Comparison of ENCODE assay signal across 9 mouse cellular contexts in genomic region chr5:112254282-112254806, GRCm38 (mm10). TPM values are rescaled to one million over a fixed set of nuclear protein-coding genes. Genes with fewer than 3 reads are reported as not detected.
A peak's percentile ranks its signal among the peaks of the same experiment; 100 is the strongest.
DNase-seq lines count a peak whose midpoint lies in the region; ATAC-seq and TF ChIP-seq lines count a peak whose summit lies in the region.
"Had no signal": no experiment of that assay in that cellular context is flagged by ENCODE, and none has a peak within 500 bp of the region (broad histone marks: within the 10 kb centered on the region; RNA-seq: fewer than 3 reads in every experiment).

No protein-coding gene starts in this region.

- no peak for DNase-seq in lung, postnatal 0 days (ENCODE audit: low spot score)
- no peak for DNase-seq in lung, adult 2 months
- peak; percentile 45 to 77 for DNase-seq in adrenal gland, postnatal 4 days (ENCODE audit: low spot score in 2 of 2)
- DNase-seq in gastrocnemius, adult 8-10 months (ENCODE audit: low spot score in 2 of 2), result peak; percentile 54 to 78
- DNase-seq in kidney, postnatal 0 days (ENCODE audit: low spot score), result no peak
- DNase-seq in spleen, adult 12 weeks (ENCODE audit: low spot score), result no peak

- no peaks in the 10 kb centered on the region for H3K36me3 ChIP-seq in lung, postnatal 0 days (ENCODE audit: insufficient read depth, low read length)
- H3K36me3 ChIP-seq in kidney, postnatal 0 days (ENCODE audit: insufficient read depth, low read length), result no peaks in the 10 kb centered on the region
- no peaks in the 10 kb centered on the region for H3K36me3 ChIP-seq in neural tube, embryonic 15.5 days
- H3K36me3 ChIP-seq: limb, embryonic 12.5 days had no signal

- no peaks in the 10 kb centered on the region for H3K27me3 ChIP-seq in lung, postnatal 0 days (replicated peaks; ENCODE audit: insufficient read depth, low read length)
- H3K27me3 ChIP-seq in kidney, postnatal 0 days (ENCODE audit: insufficient read depth, low read length), result no peaks in the 10 kb centered on the region
- H3K27me3 ChIP-seq in neural tube, embryonic 15.5 days (replicated peaks), result no peaks in the 10 kb centered on the region

- 0 out of 2 replicates have a peak overlapping the region, but pooled peaks have one; percentile 14 for H3K27ac ChIP-seq in lung, postnatal 0 days (ENCODE audit: low read length)
- H3K27ac ChIP-seq in kidney, postnatal 0 days, result peak overlapping the region; percentile 25; the same call in 1 of the 2 replicates
- 0 out of 2 replicates have a peak overlapping the region, but pooled peaks have one; percentile 6 for H3K27ac ChIP-seq in neural tube, embryonic 15.5 days (replicated peaks)
- H3K27ac ChIP-seq: limb, embryonic 12.5 days had no signal

- H3K4me2 ChIP-seq in lung, postnatal 0 days (replicated peaks; ENCODE audit: low read depth, low read length), result no peak overlapping the region
- H3K4me2 ChIP-seq in kidney, postnatal 0 days (ENCODE audit: low read length), result no peak overlapping the region
- H3K4me2 ChIP-seq in neural tube, embryonic 15.5 days, result no peak overlapping the region
- H3K4me2 ChIP-seq: limb, embryonic 12.5 days had no signal

- no peak for TF ChIP-seq CTCF in lung, postnatal 0 days (IDR thresholded peaks at IDR 0.05)
- TF ChIP-seq CTCF in lung, adult 2 months (IDR thresholded peaks at IDR 0.05; ENCODE audit: insufficient read depth, low read length), result no peak
- TF ChIP-seq CTCF in kidney, postnatal 0 days (IDR thresholded peaks at IDR 0.05; ENCODE audit: low read depth), result no peak

- no peak for TF ChIP-seq EP300 in lung, postnatal 0 days (IDR thresholded peaks at IDR 0.05)

- TF ChIP-seq POLR2A in lung, adult 2 months (IDR thresholded peaks at IDR 0.05; ENCODE audit: borderline replicate concordance, extremely low read depth, low read depth, low read length), result no peak

- H3K9ac ChIP-seq in lung, postnatal 0 days (replicated peaks; ENCODE audit: low read depth), result no peak overlapping the region
- 0 out of 2 replicates have a peak overlapping the region, but pooled peaks have one; percentile 1 for H3K9ac ChIP-seq in kidney, postnatal 0 days (ENCODE audit: low read depth, low read length)
- no peak overlapping the region for H3K9ac ChIP-seq in neural tube, embryonic 15.5 days (replicated peaks)
- H3K9ac ChIP-seq: limb, embryonic 12.5 days had no signal

- 0 out of 2 replicates have a peak, but pooled peaks have one; percentile 11 for ATAC-seq in lung, postnatal 0 days
- no peak for ATAC-seq in kidney, postnatal 0 days (replicated peaks; ENCODE audit: low FRiP score, low read depth)
- ATAC-seq in neural tube, embryonic 15.5 days (ENCODE audit: low FRiP score), result no peak
- ATAC-seq in erythroid progenitor cell, adult 5-6 weeks (replicated peaks; ENCODE audit: low FRiP score, poor library complexity, severe bottlenecking), result no peak

- WGBS in lung, postnatal 0 days, result 40% methylated on average over 7 of the region's 7 CpGs
- WGBS in lung, adult 2 months, result 44% methylated on average over 7 of the region's 7 CpGs
- WGBS in kidney, postnatal 0 days, result 65% methylated on average over 7 of the region's 7 CpGs
- 48% methylated on average over 7 of the region's 7 CpGs for WGBS in neural tube, embryonic 15.5 days

- peaks cover 4% of the 10 kb centered on the region for H3K4me1 ChIP-seq in lung, postnatal 0 days (ENCODE audit: insufficient read depth, low read depth, low read length)
- peaks cover 4% of the 10 kb centered on the region for H3K4me1 ChIP-seq in lung, adult 2 months (ENCODE audit: control insufficient read depth, insufficient read depth, low read length)
- H3K4me1 ChIP-seq in kidney, postnatal 0 days (replicated peaks; ENCODE audit: insufficient read depth, low read length), result 0 out of 2 replicates have a peak, but pooled peaks cover 12% of the 10 kb centered on the region
- H3K4me1 ChIP-seq in neural tube, embryonic 15.5 days, result peaks cover 29% of the 10 kb centered on the region

- no peaks in the 10 kb centered on the region for H3K9me3 ChIP-seq in lung, postnatal 0 days (ENCODE audit: low read length)
- H3K9me3 ChIP-seq in kidney, postnatal 0 days (replicated peaks; ENCODE audit: low read length), result no peaks in the 10 kb centered on the region
- H3K9me3 ChIP-seq in neural tube, embryonic 15.5 days (replicated peaks), result no peaks in the 10 kb centered on the region
- H3K9me3 ChIP-seq: limb, embryonic 12.5 days had no signal

- no peak overlapping the region for H3K4me3 ChIP-seq in lung, postnatal 0 days (ENCODE audit: low read depth, low read length)
- H3K4me3 ChIP-seq in lung, adult 2 months (replicated peaks; ENCODE audit: extremely low read depth, low read depth, low read length), result no peak overlapping the region
- H3K4me3 ChIP-seq in kidney, postnatal 0 days (replicated peaks; ENCODE audit: low read depth, low read length), result no peak overlapping the region
- H3K4me3 ChIP-seq in neural tube, embryonic 15.5 days (replicated peaks), result no peak overlapping the region
- H3K4me3 ChIP-seq: limb, embryonic 12.5 days had no signal

RNA-seq across cellular contexts. Expression of gene Crybb1, which starts 1.3 kb away (rescaled TPM):
- polyA plus RNA-seq in lung, postnatal 0 days (2015; fragmentation: Nextera tagmentation; extraction: Ambion mirVana), result 1.4 and 1.7 TPM in 2 replicates
- 0.14 TPM in 1 of 2 replicates, not detected in the other for polyA plus RNA-seq in lung, adult 2 months (2012; rRNA removed)
- total RNA-seq in adrenal gland, postnatal 4 days (2021), result 1 to 10 TPM; 2.0 to 3.0 TPM
- total RNA-seq in gastrocnemius, adult 8-10 months (2022), result 1 to 10 TPM; 1.2 to 2.7 (median 2.2) TPM
- polyA plus RNA-seq in kidney, postnatal 0 days (2015; fragmentation: Nextera tagmentation; extraction: Ambion mirVana), result 3.4 TPM in 2 replicates
- polyA plus RNA-seq in neural tube, embryonic 15.5 days (2015; fragmentation: Nextera tagmentation; extraction: Ambion mirVana), result 5.8 and 6.2 TPM in 2 replicates
- not detected in 2 replicates for total RNA-seq in erythroid progenitor cell, adult 5-6 weeks (2015; ENCODE audit: low replicate concordance)
- not detected in 2 replicates for total RNA-seq in erythroid progenitor cell, adult 5-6 weeks (2017; ENCODE audit: low replicate concordance)

RNA-seq across cellular contexts. Expression of gene Cryba4, which starts 2.0 kb away (rescaled TPM):
- 0.87 and 1.5 TPM in 2 replicates for polyA plus RNA-seq in lung, postnatal 0 days (2015; fragmentation: Nextera tagmentation; extraction: Ambion mirVana)
- 1.0 and 1.4 TPM in 2 replicates for polyA plus RNA-seq in lung, adult 2 months (2012; rRNA removed)
- total RNA-seq in adrenal gland, postnatal 4 days (2021), result 1 to 10 TPM; 3.8 to 4.2 TPM
- total RNA-seq in gastrocnemius, adult 8-10 months (2022), result under 1 TPM in 2 of 4 experiments, not detected in 2; 0.40 to 0.58 TPM
- 0.58 and 0.64 TPM in 2 replicates for polyA plus RNA-seq in kidney, postnatal 0 days (2015; fragmentation: Nextera tagmentation; extraction: Ambion mirVana)
- polyA plus RNA-seq in neural tube, embryonic 15.5 days (2015; fragmentation: Nextera tagmentation; extraction: Ambion mirVana), result 1.7 and 2.5 TPM in 2 replicates
- not detected in 2 replicates for total RNA-seq in erythroid progenitor cell, adult 5-6 weeks (2015; ENCODE audit: low replicate concordance)
- total RNA-seq in erythroid progenitor cell, adult 5-6 weeks (2017; ENCODE audit: low replicate concordance), result not detected in 2 replicates

RNA-seq across cellular contexts. Expression of gene Tpst2, which starts 22.1 kb away (rescaled TPM):
- polyA plus RNA-seq in lung, postnatal 0 days (2015; fragmentation: Nextera tagmentation; extraction: Ambion mirVana), result 96.8 and 106 TPM in 2 replicates
- 122 and 144 TPM in 2 replicates for polyA plus RNA-seq in lung, adult 2 months (2012; rRNA removed)
- 100 to 1,000 TPM; 135 to 140 TPM for total RNA-seq in adrenal gland, postnatal 4 days (2021)
- 10 to 100 TPM; 13.4 to 17.6 (median 16.0) TPM for total RNA-seq in gastrocnemius, adult 8-10 months (2022)
- polyA plus RNA-seq in kidney, postnatal 0 days (2015; fragmentation: Nextera tagmentation; extraction: Ambion mirVana), result 63.8 and 65.5 TPM in 2 replicates
- 31.4 and 40.2 TPM in 2 replicates for polyA plus RNA-seq in neural tube, embryonic 15.5 days (2015; fragmentation: Nextera tagmentation; extraction: Ambion mirVana)
- 3.4 and 6.5 TPM in 2 replicates for total RNA-seq in erythroid progenitor cell, adult 5-6 weeks (2015; ENCODE audit: low replicate concordance)
- 5.8 and 19.2 TPM in 2 replicates for total RNA-seq in erythroid progenitor cell, adult 5-6 weeks (2017; ENCODE audit: low replicate concordance)

Comparison
In these comparisons a context has a peak if more than half of its experiments do, and no peak if none do; other contexts are left out.
1. DNase-seq: peak in adrenal gland, postnatal 4 days (2 of 2) and gastrocnemius, adult 8-10 months (2 of 2); none in lung, postnatal 0 days (single experiment), lung, adult 2 months (single experiment), kidney, postnatal 0 days (single experiment) and spleen, adult 12 weeks (single experiment).
2. Peak in every context shown above with its lines, with median percentiles within 50 percentile points of each other: H3K27ac ChIP-seq.